Mouse (Mus musculus) CH12.LX (cell line): ENCODE data around the gene Ubash3b.

Experiments used
- EP300 ChIP-seq: IDR thresholded peaks from 2 replicates; pipeline ENCODE4 v1.6.1; 2011; ENCODE audit warnings: low read length, improper control_type of control experiment
- SIN3A ChIP-seq: IDR thresholded peaks from 2 replicates; pipeline ENCODE4 v1.6.1; 2012; ENCODE audit warnings: low read length, improper control_type of control experiment, inconsistent platforms

- TF ChIP-seq SIN3A (no peak; the same call in 1 of the 2 replicates), EP300 (no peak)
Measured at GRCm38 (mm10) chr9:41157020-41157871, 4.3 kb downstream of the Ubash3b start.
